Mouse (Mus musculus) left cerebral cortex, postnatal 4 days (tissue): ENCODE measurements around the gene Nwd2. TPM values are rescaled to one million over a fixed set of nuclear protein-coding genes. Genes with fewer than 3 reads are reported as not detected.

Source experiments
- DNase-seq: peaks from one replicate; pipeline ENCODE4 v3.0.0-alpha.2; 2022
- intact Hi-C: fragments of 180-260 bp; cut with DNase I; formaldehyde crosslinking; loops from one replicate; pipeline ENCODE4 v1.15.1; 2025
- total RNA-seq, 2 experiments: library from RNA; stranded (reverse); gene quantifications; 2 replicates each; pipeline ENCODE4 v1.2.3; 2021

Gene Nwd2
- total RNA-seq, 2 experiments from 2014 or later, result 71.1 to 80.2 TPM

DNA sequence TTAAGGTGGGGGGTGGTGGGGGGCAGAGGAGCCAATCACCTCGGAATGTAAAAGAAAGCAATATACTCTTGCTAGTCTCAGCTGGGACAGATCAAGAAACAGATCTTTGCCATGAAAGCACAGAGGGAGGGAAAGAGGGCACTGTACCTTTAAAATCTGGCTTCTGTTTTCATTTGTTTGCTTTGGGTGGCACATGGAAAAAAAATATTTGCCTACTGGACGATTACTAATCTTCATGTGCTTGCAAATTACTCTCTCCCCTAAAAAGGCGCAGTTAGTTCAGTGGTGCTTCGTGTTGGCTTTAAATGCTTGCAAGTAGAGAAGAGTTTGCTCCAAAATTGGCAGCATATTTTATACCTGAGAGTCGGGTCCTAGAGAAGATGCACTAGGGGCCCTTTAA is 177.0 kb downstream of the Nwd2 start:
- no peak for DNase-seq
- intact Hi-C loops, result no loop called here

GRCm38 (mm10) chr5:63827006-63827405 is 178.1 kb downstream of the Nwd2 start:
- intact Hi-C loops, result no loop called here
- no peak for DNase-seq

DNA sequence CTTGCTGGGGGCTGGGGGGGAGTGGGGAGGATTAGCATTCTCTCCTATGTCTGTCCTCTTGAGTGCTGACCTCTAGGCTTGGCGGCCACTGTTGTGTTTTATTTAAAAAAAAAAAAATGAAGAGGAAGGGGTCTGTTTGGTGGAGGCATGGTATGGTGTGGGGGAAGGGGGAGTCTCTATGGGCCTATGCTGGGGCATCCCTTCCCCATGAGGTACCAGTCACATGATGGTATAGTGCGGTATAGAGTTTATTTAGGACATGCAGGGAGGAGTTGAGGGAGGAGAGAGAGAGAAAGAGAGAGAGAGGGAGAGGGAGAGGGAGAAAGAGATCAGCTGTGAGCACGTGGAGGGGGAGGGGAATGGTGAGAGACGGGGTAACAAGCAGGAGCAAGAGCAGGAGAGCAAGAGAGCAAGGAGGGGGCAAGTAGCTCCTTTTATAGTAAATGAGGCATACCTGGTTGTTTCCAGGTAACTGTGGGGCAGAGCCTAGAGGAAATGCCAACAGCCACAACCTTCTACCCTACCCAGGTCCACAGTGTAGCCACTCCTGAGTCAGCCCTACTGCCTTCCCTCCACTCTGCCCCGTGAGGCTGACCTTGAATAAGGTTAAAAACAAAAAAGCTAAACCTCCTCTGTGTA is 178.6 kb downstream of the Nwd2 start:
- intact Hi-C loops, result no loop called here
- no peak for DNase-seq

DNA sequence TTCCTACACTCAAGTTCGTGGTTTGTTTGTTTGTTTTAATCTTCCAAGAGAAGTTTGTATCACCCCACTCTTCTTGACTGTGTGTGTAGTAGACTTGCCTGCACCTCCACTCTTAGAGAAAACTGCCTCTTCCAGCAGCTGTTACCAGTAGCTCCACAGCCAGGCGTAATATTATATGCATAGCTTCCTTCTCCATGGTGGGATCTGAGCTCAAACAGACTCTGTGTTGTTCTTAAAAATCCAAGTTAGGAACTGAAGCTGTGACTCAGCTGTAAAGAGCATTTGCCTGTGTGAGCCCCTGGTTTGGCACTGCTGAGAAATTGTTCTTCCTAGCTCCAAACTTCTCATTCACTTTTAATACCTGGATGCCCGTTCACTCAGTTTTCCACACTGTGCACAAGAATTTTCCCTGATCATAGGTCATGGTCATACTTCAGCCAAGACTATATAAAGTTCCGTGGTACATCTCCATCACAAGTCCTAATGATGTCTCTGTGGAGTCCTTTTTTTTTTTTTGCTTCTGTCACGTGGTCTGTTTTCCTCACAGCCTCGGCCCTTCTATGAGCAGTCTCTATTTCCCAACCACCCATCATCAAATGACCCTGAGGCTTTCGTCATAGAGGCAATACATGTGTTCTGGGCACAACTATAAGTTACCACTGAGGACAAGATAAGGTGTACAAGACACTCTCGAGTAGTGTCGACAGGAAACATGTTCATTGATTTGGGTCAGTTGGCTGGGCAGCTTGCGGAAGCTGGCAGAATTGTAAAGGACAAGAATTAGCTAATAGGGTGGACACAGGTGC is 179.7 kb downstream of the Nwd2 start:
- intact Hi-C loops, result no loop called here
- DNase-seq, result no peak

DNA sequence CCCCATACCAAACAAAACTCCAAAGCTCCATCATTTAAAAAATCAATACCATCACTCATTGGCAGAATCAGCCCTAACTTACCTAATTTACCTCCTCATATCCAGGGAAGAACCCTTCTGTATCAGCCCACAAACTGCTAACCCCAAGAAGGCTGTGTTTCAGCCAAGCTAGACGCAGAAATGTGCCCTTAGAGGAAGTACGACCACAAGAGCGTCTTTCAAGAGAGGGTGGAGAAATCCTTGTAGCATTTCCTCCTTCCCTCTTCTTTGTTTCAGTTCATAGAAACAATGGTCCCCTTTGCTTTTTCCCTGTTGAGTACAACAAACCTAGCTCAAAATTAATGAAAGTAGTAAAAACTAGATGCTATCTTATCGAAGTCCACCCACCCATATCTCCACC is 182.2 kb downstream of the Nwd2 start:
- intact Hi-C loops, result no loop called here
- DNase-seq, result no peak

DNA sequence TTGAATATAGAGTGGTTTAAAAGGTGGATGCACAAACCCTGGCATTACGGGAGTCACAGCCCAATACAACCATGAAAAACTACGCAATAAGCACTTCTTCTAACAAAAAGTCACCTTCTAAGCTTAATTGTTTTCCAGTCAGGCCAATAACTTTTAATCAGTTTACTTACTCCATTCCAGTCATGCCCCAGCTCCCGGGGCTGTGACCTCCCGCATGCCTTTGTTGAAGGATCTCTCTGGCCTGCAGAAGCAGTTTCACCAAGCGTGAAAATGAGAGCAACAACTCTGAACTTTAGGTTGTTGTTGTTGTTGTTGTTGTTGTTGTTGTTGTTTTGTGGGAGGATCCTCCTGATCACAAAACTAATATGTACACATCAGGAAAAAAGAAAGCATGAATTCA is 185.1 kb downstream of the Nwd2 start:
- no peak for DNase-seq
- intact Hi-C loops, result no loop called here

DNA sequence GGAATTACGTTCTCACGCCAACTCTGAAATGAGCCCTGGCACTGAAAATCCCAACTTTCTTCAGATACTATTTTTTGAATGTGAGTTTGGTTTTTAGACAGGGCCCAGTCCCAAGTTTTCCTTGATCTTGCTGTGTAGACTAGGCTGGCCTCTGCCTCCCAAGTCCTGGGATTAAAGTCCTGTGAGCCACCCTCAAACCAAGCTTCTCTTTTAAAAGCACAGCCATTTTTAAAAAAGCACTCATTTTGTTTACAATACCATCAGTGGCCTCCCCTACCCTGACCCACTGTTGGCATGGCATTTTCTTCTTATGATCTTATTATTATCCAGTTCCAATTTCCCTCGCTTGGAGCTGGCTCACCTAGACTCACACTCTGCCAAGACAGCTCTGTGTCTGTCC is 185.5 kb downstream of the Nwd2 start:
- intact Hi-C loops, result no loop called here
- no peak for DNase-seq

DNA sequence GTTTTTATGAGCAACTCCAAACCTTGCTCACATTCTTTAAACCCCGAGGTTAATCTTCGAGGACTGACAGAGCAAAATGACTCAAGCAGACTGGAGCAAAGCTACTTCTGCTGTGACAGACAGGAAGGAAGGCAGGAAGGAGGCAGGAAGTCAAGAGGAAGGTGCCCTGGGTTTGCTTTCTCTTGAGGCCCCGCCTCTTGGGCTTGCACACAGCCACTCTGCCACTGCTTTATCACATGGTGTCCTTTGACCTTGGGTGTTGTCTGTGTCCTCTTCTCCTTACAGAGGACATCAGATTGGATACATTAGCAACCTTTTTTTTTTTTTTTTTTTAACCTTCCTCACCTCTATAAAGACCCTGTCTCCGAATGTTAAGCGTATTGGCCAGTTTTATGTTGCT is 188.2 kb downstream of the Nwd2 start:
- intact Hi-C loops, result no loop called here
- DNase-seq, result no peak

- intact Hi-C loops, result no loop called here
- DNase-seq, result no peak
Observed at GRCm38 (mm10) chr5:63837851-63838250, 188.9 kb downstream of the Nwd2 start.

- intact Hi-C loops, result no loop called here
- no peak for DNase-seq
Observed at GRCm38 (mm10) chr5:63839801-63840416, 191.0 kb downstream of the Nwd2 start.

GRCm38 (mm10) chr5:63847080-63847479 is 198.2 kb downstream of the Nwd2 start:
- DNase-seq, result no peak
- intact Hi-C loops, result no loop called here

DNA sequence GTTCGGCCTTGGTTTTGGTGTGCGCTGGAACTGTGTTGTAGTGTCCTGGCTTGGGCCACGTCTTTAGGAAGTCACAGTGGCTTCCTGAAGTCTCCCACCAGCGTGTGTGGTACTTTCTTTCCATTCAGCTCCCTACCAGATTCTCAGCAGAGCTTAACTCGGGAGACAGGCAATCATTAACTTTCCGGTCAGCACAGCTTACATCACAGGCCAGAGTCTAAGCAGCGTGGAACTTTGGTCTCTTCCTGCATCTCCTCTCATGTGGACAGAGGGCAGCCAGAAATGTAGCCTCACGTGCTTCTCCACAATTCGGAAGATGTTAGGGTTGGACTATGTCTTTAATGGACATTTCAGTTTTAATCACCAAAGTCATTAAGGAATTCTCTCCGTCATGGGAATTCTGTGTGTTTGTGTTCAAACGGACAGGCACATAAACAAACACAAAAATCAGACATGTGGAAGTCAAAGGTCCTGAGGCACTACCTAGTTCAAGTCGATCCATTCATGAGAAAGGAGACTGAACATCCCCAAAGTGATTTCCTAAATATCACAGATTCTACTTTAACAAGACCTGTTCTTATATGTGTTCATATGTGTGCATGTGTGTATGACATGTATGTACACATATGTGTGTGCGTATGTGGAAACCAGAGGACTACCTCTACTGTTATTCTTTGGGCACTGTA is 198.8 kb downstream of the Nwd2 start:
- DNase-seq, result no peak
- intact Hi-C loops, result no loop called here

GRCm38 (mm10) chr5:63858901-63859300 is 210.0 kb downstream of the Nwd2 start:
- DNase-seq, result no peak
- intact Hi-C loops, result no loop called here

Other genes with a start within 250 kb of the Nwd2 start
- gene 0610040J01Rik, start 163.3 kb downstream of the Nwd2 start, total RNA-seq, result 1 to 10 TPM; 4.0 to 4.4 TPM